Mouse (Mus musculus): ENCODE data around the gene Nf2.

The Nf2 gene

GRCm38 (mm10) chr11:4849258-4849943 is at the start of gene Nf2:
Gene Nf2, minus strand, starts transcription at chr11:4849536.
- peak; percentile 99 for DNase-seq (ENCODE audit: low read depth)

GRCm38 (mm10) chr11:4894848-4895816 is 45.8 kb upstream of the Nf2 start, which contains the start of gene Thoc5:
Gene Thoc5, plus strand, starts transcription at chr11:4895320.
- DNase-seq (ENCODE audit: low read depth), result peak; percentile 48

- DNase-seq (ENCODE audit: low read depth), result no peak
Measured at GRCm38 (mm10) chr11:4886987-4887386, 37.7 kb upstream of the Nf2 start.

GRCm38 (mm10) chr11:4885385-4885903 is 36.1 kb upstream of the Nf2 start:
- no peak for DNase-seq (ENCODE audit: low read depth)

GRCm38 (mm10) chr11:4882892-4883627 is 33.7 kb upstream of the Nf2 start:
- no peak for DNase-seq (ENCODE audit: low read depth)

- no peak for DNase-seq (ENCODE audit: low read depth)
Measured at GRCm38 (mm10) chr11:4881087-4881486, 31.8 kb upstream of the Nf2 start.

GRCm38 (mm10) chr11:4874551-4874950 is 25.2 kb upstream of the Nf2 start:
- no peak for DNase-seq (ENCODE audit: low read depth)

- no peak for DNase-seq (ENCODE audit: low read depth)
Measured at GRCm38 (mm10) chr11:4873755-4874475, 24.6 kb upstream of the Nf2 start, which contains the start of gene Nipsnap1. Gene Nipsnap1, plus strand, starts transcription at chr11:4873951.

- no peak for DNase-seq (ENCODE audit: low read depth)
Measured at GRCm38 (mm10) chr11:4865645-4866251, 16.4 kb upstream of the Nf2 start.

- DNase-seq (ENCODE audit: low read depth), result no peak
Measured at GRCm38 (mm10) chr11:4862730-4863129, 13.4 kb upstream of the Nf2 start.

- no peak for DNase-seq (ENCODE audit: low read depth)
Measured at GRCm38 (mm10) chr11:4861816-4862604, 12.7 kb upstream of the Nf2 start.

- DNase-seq (ENCODE audit: low read depth), result no peak
Measured at GRCm38 (mm10) chr11:4860986-4861385, 11.7 kb upstream of the Nf2 start.

GRCm38 (mm10) chr11:4858416-4858815 is 9.1 kb upstream of the Nf2 start:
- no peak for DNase-seq (ENCODE audit: low read depth)

- DNase-seq (ENCODE audit: low read depth), result no peak
Measured at GRCm38 (mm10) chr11:4854181-4854580, 4.8 kb upstream of the Nf2 start.

- DNase-seq (ENCODE audit: low read depth), result no peak
Measured at GRCm38 (mm10) chr11:4853021-4853420, 3.7 kb upstream of the Nf2 start.

- no peak for DNase-seq (ENCODE audit: low read depth)
Measured at GRCm38 (mm10) chr11:4850404-4850803, 1.1 kb upstream of the Nf2 start.

- no peak for DNase-seq (ENCODE audit: low read depth)
Measured at GRCm38 (mm10) chr11:4848483-4849248, 670 bp downstream of the Nf2 start.

GRCm38 (mm10) chr11:4840942-4841526 is 8.3 kb downstream of the Nf2 start:
- DNase-seq (ENCODE audit: low read depth), result no peak

GRCm38 (mm10) chr11:4838235-4838634 is 11.1 kb downstream of the Nf2 start:
- DNase-seq (ENCODE audit: low read depth), result no peak
